Mouse (Mus musculus) neural tube, embryonic 13.5 days (tissue): ENCODE measurements around the gene Galnt2. TPM values are rescaled to one million over a fixed set of nuclear protein-coding genes. Genes with fewer than 3 reads are reported as not detected.

Source experiments
- ATAC-seq: fragments of 200-750 bp; cut with Nextera tagmentation; 2 replicates; pipeline ENCODE4 v1.8.0; 2017; ENCODE audit warnings: low read depth, mild to moderate bottlenecking, moderate TSS enrichment, moderate library complexity
- H3K27ac ChIP-seq: fragments of 300-500 bp; sonication (generic); replicated peaks from 2 replicates; pipeline ENCODE4 v1.5.1; 2015; ENCODE audit warnings: moderate library complexity, mild to moderate bottlenecking, inconsistent platforms
- H3K27me3 ChIP-seq: fragments of 300-500 bp; sonication (generic); 2 replicates; pipeline ENCODE4 v1.6.1; 2015; ENCODE audit warnings: mild to moderate bottlenecking, inconsistent platforms
- H3K36me3 ChIP-seq: fragments of 300-500 bp; sonication (generic); 2 replicates; pipeline ENCODE4 v1.6.1; 2015; ENCODE audit warnings: mild to moderate bottlenecking, inconsistent platforms
- H3K4me1 ChIP-seq: fragments of 300-500 bp; sonication (generic); replicated peaks from 2 replicates; pipeline ENCODE4 v1.6.1; 2015; ENCODE audit warnings: inconsistent platforms
- H3K4me2 ChIP-seq: fragments of 300-500 bp; sonication (generic); 2 replicates; pipeline ENCODE4 v1.6.1; 2015; ENCODE audit warnings: inconsistent platforms, mild to moderate bottlenecking, moderate library complexity
- H3K4me3 ChIP-seq: fragments of 300-500 bp; sonication (generic); 2 replicates; pipeline ENCODE4 v1.5.1; 2015; ENCODE audit warnings: mild to moderate bottlenecking, inconsistent platforms
- H3K9ac ChIP-seq: fragments of 300-500 bp; sonication (generic); 2 replicates; pipeline ENCODE4 v1.6.1; 2015; ENCODE audit warnings: moderate library complexity, mild to moderate bottlenecking, inconsistent platforms
- H3K9me3 ChIP-seq: fragments of 300-500 bp; sonication (generic); 2 replicates; pipeline ENCODE4 v1.6.1; 2016; ENCODE audit warnings: inconsistent platforms
- WGBS: fragments of 180-500 bp; shearing (Covaris S2); methylation state at CpG from one replicate; pipeline ENCODE4 v1.1.7; 2015; 5-methylcytosine and 5-hydroxymethylcytosine counted together
- polyA plus RNA-seq: library from polyadenylated mRNA; unstranded; fragments of >200 nt; fragmentation: Nextera tagmentation; extraction: Ambion mirVana; gene quantifications from 2 replicates; pipeline ENCODE4 v1.2.1, GENCODE M21; 2015

Galnt2 gene
- polyA plus RNA-seq, 1 experiment from 2014 or later, result 61.4 TPM

- Histone ChIP-seq H3K4me3 (no peak overlapping the region), H3K27ac (no peak overlapping the region), H3K4me2 (no peak overlapping the region), H3K27me3 (no peaks in the 10 kb centered on the region), H3K9ac (no peak overlapping the region), H3K9me3 (no peaks in the 10 kb centered on the region), H3K4me1 (peaks cover 87% of the 10 kb centered on the region), H3K36me3 (no peaks in the 10 kb centered on the region)
- no peak for ATAC-seq
- 80% methylated on average over 7 of the region's 7 CpGs for WGBS
Observed at GRCm38 (mm10) chr8:124259925-124260324, 28.7 kb downstream of the Galnt2 start.

GRCm38 (mm10) chr8:124260371-124260770 is 29.2 kb downstream of the Galnt2 start:
- H3K4me1 ChIP-seq, result peaks cover 92% of the 10 kb centered on the region
- H3K4me2 ChIP-seq, result no peak overlapping the region
- WGBS, result 67% methylated on average over 12 of the region's 12 CpGs
- no peaks in the 10 kb centered on the region for H3K36me3 ChIP-seq
- H3K27ac ChIP-seq, result no peak overlapping the region
- no peaks in the 10 kb centered on the region for H3K27me3 ChIP-seq
- H3K9me3 ChIP-seq, result no peaks in the 10 kb centered on the region
- ATAC-seq, result no peak
- no peak overlapping the region for H3K4me3 ChIP-seq
- no peak overlapping the region for H3K9ac ChIP-seq

- no peak overlapping the region for H3K4me2 ChIP-seq
- H3K27me3 ChIP-seq, result no peaks in the 10 kb centered on the region
- H3K9ac ChIP-seq, result peak overlapping the region; percentile 27
- H3K27ac ChIP-seq, result peak overlapping the region; percentile 86
- H3K9me3 ChIP-seq, result no peaks in the 10 kb centered on the region
- 0 out of 2 replicates have a peak, but pooled peaks have one; percentile 36 for ATAC-seq
- H3K36me3 ChIP-seq, result 0 out of 2 replicates have a peak, but pooled peaks cover 3% of the 10 kb centered on the region
- H3K4me3 ChIP-seq, result no peak overlapping the region
- WGBS, result 34% methylated on average over 9 of the region's 9 CpGs
- peaks cover 76% of the 10 kb centered on the region for H3K4me1 ChIP-seq
Observed at GRCm38 (mm10) chr8:124263058-124263457, 31.9 kb downstream of the Galnt2 start.

- WGBS, result 82% methylated on average over 8 of the region's 8 CpGs
- Histone ChIP-seq H3K36me3 (0 out of 2 replicates have a peak, but pooled peaks cover 3% of the 10 kb centered on the region), H3K27ac (peak overlapping the region; percentile 86), H3K4me2 (no peak overlapping the region), H3K4me3 (no peak overlapping the region), H3K9me3 (no peaks in the 10 kb centered on the region), H3K27me3 (no peaks in the 10 kb centered on the region), H3K4me1 (peaks cover 73% of the 10 kb centered on the region), H3K9ac (no peak overlapping the region)
- ATAC-seq, result no peak
Observed at GRCm38 (mm10) chr8:124264032-124264431, 32.8 kb downstream of the Galnt2 start.

GRCm38 (mm10) chr8:124264671-124265070 is 33.5 kb downstream of the Galnt2 start:
- no peaks in the 10 kb centered on the region for H3K27me3 ChIP-seq
- H3K9ac ChIP-seq, result 0 out of 2 replicates have a peak overlapping the region, but pooled peaks have one; percentile 22
- H3K9me3 ChIP-seq, result no peaks in the 10 kb centered on the region
- H3K36me3 ChIP-seq, result 0 out of 2 replicates have a peak, but pooled peaks cover 3% of the 10 kb centered on the region
- ATAC-seq, result no peak
- no peak overlapping the region for H3K4me3 ChIP-seq
- H3K4me2 ChIP-seq, result no peak overlapping the region
- H3K4me1 ChIP-seq, result peaks cover 74% of the 10 kb centered on the region
- WGBS, result 79% methylated on average over 12 of the region's 12 CpGs
- H3K27ac ChIP-seq, result 0 out of 2 replicates have a peak overlapping the region, but pooled peaks have one; percentile 86

GRCm38 (mm10) chr8:124265130-124265529 is 33.9 kb downstream of the Galnt2 start:
- Histone ChIP-seq H3K27ac (no peak overlapping the region), H3K9me3 (no peaks in the 10 kb centered on the region), H3K36me3 (0 out of 2 replicates have a peak, but pooled peaks cover 3% of the 10 kb centered on the region), H3K4me2 (no peak overlapping the region), H3K4me1 (peaks cover 76% of the 10 kb centered on the region), H3K27me3 (no peaks in the 10 kb centered on the region), H3K9ac (0 out of 2 replicates have a peak overlapping the region, but pooled peaks have one; percentile 22), H3K4me3 (no peak overlapping the region)
- whole genome bisulfite sequencing, result 96% methylated on average over 2 of the region's 2 CpGs
- ATAC-seq, result no peak

- Histone ChIP-seq H3K4me1 (peaks cover 76% of the 10 kb centered on the region), H3K4me3 (no peak overlapping the region), H3K9ac (no peak overlapping the region), H3K36me3 (0 out of 2 replicates have a peak, but pooled peaks cover 3% of the 10 kb centered on the region), H3K27me3 (no peaks in the 10 kb centered on the region), H3K4me2 (no peak overlapping the region), H3K27ac (no peak overlapping the region), H3K9me3 (no peaks in the 10 kb centered on the region)
- no peak for ATAC-seq
- 85% methylated on average over 8 of the region's 8 CpGs for WGBS
Observed at GRCm38 (mm10) chr8:124265798-124266197, 34.6 kb downstream of the Galnt2 start.

GRCm38 (mm10) chr8:124267206-124267605 is 36.0 kb downstream of the Galnt2 start:
- H3K36me3 ChIP-seq, result 0 out of 2 replicates have a peak, but pooled peaks cover 3% of the 10 kb centered on the region
- WGBS, result 91% methylated on average over 4 of the region's 4 CpGs
- no peaks in the 10 kb centered on the region for H3K9me3 ChIP-seq
- H3K27ac ChIP-seq, result no peak overlapping the region
- no peaks in the 10 kb centered on the region for H3K27me3 ChIP-seq
- no peak overlapping the region for H3K4me2 ChIP-seq
- H3K4me3 ChIP-seq, result no peak overlapping the region
- ATAC-seq, result no peak
- H3K9ac ChIP-seq, result no peak overlapping the region
- peaks cover 72% of the 10 kb centered on the region for H3K4me1 ChIP-seq

- peaks cover 63% of the 10 kb centered on the region for H3K4me1 ChIP-seq
- 91% methylated on average over 6 of the region's 6 CpGs for WGBS
- no peaks in the 10 kb centered on the region for H3K27me3 ChIP-seq
- peak overlapping the region; percentile 65; the same call in 1 of the 2 replicates for H3K27ac ChIP-seq
- H3K4me2 ChIP-seq, result no peak overlapping the region
- ATAC-seq, result no peak
- no peak overlapping the region for H3K9ac ChIP-seq
- no peak overlapping the region for H3K4me3 ChIP-seq
- no peaks in the 10 kb centered on the region for H3K9me3 ChIP-seq
- H3K36me3 ChIP-seq, result 0 out of 2 replicates have a peak, but pooled peaks cover 3% of the 10 kb centered on the region
Observed at GRCm38 (mm10) chr8:124270504-124270903, 39.3 kb downstream of the Galnt2 start.

GRCm38 (mm10) chr8:124270904-124271303 is 39.7 kb downstream of the Galnt2 start:
- H3K9me3 ChIP-seq, result no peaks in the 10 kb centered on the region
- no peak overlapping the region for H3K9ac ChIP-seq
- H3K27me3 ChIP-seq, result no peaks in the 10 kb centered on the region
- 0 out of 2 replicates have a peak overlapping the region, but pooled peaks have one; percentile 65 for H3K27ac ChIP-seq
- WGBS, result 73% methylated on average over 11 of the region's 11 CpGs
- peaks cover 7% of the 10 kb centered on the region for H3K36me3 ChIP-seq
- H3K4me1 ChIP-seq, result peaks cover 60% of the 10 kb centered on the region
- ATAC-seq, result no peak
- H3K4me2 ChIP-seq, result no peak overlapping the region
- no peak overlapping the region for H3K4me3 ChIP-seq

- Histone ChIP-seq H3K27ac (no peak overlapping the region), H3K27me3 (no peaks in the 10 kb centered on the region), H3K36me3 (peaks cover 10% of the 10 kb centered on the region), H3K4me3 (no peak overlapping the region), H3K4me1 (peaks cover 57% of the 10 kb centered on the region), H3K4me2 (no peak overlapping the region), H3K9ac (no peak overlapping the region), H3K9me3 (no peaks in the 10 kb centered on the region)
- WGBS, result 84% methylated on average over 12 of the region's 12 CpGs
- ATAC-seq, result no peak
Observed at GRCm38 (mm10) chr8:124271518-124271917, 40.3 kb downstream of the Galnt2 start.

GRCm38 (mm10) chr8:124272792-124273191 is 41.6 kb downstream of the Galnt2 start:
- Histone ChIP-seq H3K4me3 (no peak overlapping the region), H3K9ac (no peak overlapping the region), H3K4me2 (no peak overlapping the region), H3K4me1 (peaks cover 69% of the 10 kb centered on the region), H3K9me3 (no peaks in the 10 kb centered on the region), H3K27ac (no peak overlapping the region), H3K27me3 (no peaks in the 10 kb centered on the region), H3K36me3 (peaks cover 10% of the 10 kb centered on the region)
- no peak for ATAC-seq
- WGBS, result 67% methylated on average over 3 of the region's 3 CpGs
